Mouse (Mus musculus) right cerebral cortex, postnatal 36 days (tissue): ENCODE results near the gene Tor4a.

ENCODE experiments used
- DNase-seq, 2 experiments: peaks; one replicate each; pipeline ENCODE4 v3.0.0; 2022; ENCODE audit warnings: low spot score in 2 of 2, mixed read lengths in 1 of 2

The Tor4a gene

GRCm38 (mm10) chr2:25224766-25225752, 28.4 kb upstream of the Tor4a start:
- DNase-seq, result peak; percentile 99 to 100

- no peak for DNase-seq
Measured at GRCm38 (mm10) chr2:25224492-25224765, 27.7 kb upstream of the Tor4a start, which contains the start of gene Tubb4b. Gene Tubb4b, minus strand, starts transcription at chr2:25224702.

DNA sequence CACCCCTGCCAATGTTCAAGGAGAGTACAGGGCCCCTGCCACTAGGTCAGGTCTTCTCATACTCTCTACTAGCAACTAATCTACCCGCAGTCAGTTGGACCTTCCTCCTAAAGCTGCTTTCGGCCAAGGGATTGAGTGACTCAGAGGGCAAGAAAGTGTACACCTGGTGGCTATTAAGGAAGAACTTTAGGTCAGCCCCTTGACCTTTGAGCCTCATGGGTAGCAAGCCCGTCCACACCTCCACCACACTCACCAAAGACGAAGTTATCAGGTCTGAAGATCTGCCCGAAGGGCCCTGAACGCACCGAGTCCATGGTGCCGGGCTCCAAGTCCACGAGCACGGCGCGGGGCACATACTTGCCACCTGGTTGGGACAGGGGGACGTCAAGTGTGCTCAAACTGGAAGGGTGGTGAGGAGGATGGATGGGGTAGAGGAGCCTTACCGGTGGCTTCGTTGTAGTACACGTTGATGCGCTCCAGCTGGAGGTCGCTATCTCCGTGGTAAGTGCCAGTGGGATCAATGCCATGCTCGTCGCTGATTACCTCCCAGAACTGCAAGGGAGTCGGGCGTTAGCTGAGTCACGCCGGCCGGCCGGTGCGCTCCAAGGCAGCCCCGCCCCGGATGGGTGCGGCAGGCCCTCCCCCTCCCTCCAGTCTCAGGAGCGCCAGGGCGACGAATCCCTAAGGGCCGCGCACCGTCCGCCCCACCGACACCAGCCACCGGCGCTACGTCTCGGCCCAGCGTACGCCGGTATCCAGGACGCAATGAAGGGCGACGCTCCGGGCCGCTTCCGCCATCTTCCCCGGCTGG, 27.2 kb upstream of the Tor4a start:
- DNase-seq, result peak; percentile 70 to 74

GRCm38 (mm10) chr2:25221331-25221772, 24.7 kb upstream of the Tor4a start:
- no peak for DNase-seq

DNA sequence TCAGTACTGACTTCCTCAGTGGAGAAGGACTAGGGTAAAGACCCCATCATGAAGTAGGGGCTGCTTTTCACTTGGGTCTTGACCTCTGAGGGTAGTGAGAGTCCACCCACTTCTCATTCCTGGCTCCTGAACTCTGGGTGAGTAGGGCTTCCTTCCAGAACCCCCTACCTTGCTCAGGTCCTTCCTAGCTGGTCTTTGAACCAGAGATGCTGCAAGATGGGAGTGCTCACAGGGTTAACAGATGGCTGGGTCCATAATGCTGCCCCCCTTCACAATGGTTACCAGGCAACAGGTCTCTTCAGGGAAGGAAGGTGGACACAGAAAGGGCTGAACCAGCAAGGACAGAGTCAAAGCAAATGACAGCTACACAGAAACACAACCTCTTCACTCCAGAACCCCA, 21.8 kb upstream of the Tor4a start, which contains the start of gene Fam166a:
TSS of gene Fam166a (plus strand) at position 301 of the 400 bp plus-strand sequence.
- no peak for DNase-seq

DNA sequence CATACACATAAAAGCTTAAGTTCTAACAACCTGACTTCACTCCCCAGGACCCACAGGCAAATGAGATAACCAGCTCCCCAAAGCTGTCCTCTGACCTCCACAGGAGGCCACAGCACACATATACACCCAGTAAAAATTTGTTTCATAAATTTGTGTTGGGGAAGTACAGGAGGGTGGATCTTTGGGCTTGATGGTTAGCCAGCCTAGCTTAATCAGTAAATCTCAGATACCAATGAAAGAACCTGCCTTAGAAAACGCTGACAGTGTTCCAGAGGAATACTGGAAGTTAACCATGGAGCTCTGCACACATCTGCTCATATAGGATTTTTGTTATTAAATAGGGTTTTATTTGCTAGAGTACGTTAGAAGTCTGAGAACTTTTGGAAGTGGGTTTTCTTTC, 21.0 kb upstream of the Tor4a start:
- DNase-seq, result no peak

- no peak for DNase-seq
Measured at GRCm38 (mm10) chr2:25214444-25214843, 17.8 kb upstream of the Tor4a start, which contains the start of gene Stpg3. Gene Stpg3, minus strand, starts transcription at chr2:25214637.

DNA sequence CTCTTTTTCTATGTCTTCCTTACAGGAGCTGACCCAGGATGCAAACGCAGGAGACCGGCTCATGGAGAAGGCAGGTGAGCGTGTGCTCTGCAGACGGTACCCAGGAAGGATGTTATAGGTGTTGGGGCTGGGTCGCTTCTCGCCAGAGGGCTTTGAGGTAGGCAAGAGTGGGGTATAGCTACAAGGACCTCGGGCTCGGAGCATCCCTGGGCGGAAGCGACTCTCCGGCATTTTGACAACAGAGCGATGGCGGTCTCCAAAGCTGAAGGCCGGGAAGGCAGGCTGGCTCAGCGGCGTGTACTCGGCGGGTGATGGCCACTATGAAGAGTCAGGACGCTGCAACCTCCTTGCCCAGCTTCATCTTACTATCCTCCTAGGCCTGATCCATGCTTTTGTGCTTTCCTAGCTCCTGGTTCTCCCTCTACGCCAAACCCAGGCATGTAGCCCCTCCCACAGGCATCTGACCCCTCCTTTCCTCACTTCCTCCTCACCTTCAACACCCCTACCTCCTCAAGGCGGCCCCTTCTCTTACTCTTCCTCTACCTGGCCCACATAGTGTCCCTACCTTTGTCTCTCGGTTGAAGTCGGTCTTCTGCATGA, 16.7 kb upstream of the Tor4a start:
- no peak for DNase-seq

- peak; percentile 75 to 80 for DNase-seq
Measured at GRCm38 (mm10) chr2:25211121-25211670, 14.5 kb upstream of the Tor4a start, which contains the start of gene Nelfb. Gene Nelfb, minus strand, starts transcription at chr2:25211489.

- no peak for DNase-seq
Measured at GRCm38 (mm10) chr2:25210686-25211085, 14.0 kb upstream of the Tor4a start.

DNA sequence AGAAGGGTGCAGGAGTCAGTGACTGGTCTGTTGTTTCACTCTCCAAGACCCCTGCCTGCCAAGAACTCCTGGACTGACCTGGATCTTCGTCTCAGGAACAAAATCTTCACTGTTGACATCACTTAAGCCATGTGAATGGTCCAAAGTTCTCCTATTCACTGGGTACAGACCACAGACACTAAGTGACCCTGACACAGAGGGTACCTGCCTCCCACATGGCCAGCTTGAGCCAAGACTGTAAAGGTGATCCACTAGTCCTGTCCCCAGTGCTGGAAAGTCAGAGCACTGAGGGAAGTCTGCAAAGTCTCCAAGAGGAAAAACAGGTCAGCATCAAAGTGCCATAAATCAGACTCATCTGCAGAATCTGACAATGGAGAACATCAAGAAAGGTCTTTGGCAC, 10.9 kb upstream of the Tor4a start:
- DNase-seq, result no peak

DNA sequence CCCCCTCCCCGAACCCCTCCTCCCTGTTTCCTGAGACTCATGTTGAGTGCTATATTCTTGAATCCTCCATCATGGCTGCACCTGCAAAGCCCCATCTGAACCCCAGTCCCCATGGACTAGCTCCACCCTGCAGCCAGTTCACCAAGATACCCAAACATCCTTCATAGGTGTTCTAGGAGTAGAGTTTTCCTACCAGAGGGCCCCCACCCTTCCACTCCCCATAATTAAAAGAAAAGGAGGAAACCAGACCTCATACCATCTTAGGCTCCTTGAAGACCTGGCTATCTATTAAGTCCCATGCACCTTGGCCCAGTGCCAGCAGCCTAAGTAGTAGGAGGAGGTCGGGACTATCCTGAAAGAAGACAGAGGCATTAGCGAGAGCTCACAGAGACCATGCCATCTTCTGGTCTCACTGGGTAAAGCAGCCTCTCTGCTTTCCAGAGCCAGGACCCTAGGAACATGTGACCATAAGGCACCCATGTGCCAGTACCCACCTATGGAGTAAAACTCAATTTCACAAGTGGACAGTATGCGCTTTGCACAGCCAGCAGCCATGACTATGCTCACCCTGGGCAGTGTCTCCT, 7.0 kb upstream of the Tor4a start:
- no peak for DNase-seq

GRCm38 (mm10) chr2:25200631-25201030, 3.9 kb upstream of the Tor4a start:
- DNase-seq, result no peak

DNA sequence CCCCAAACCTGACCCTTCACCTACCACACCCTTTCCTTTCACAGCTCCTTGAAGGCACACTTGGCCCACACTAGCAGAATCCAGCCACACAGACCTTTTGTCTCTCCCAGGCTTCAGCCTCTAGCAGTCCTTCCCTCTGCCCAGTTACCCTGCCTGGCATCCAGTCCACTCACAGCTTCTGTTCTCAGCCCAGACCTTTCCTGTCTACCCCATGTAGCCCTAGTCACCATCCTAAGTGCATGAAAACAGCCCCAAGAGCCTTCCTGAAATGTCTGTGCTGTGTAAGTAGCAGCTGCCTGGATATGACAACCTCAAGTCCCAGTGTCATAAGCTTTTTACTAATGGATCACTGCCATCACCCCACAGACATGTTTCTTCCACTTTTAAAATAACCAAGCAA, 1.3 kb upstream of the Tor4a start:
- DNase-seq, result no peak

DNA sequence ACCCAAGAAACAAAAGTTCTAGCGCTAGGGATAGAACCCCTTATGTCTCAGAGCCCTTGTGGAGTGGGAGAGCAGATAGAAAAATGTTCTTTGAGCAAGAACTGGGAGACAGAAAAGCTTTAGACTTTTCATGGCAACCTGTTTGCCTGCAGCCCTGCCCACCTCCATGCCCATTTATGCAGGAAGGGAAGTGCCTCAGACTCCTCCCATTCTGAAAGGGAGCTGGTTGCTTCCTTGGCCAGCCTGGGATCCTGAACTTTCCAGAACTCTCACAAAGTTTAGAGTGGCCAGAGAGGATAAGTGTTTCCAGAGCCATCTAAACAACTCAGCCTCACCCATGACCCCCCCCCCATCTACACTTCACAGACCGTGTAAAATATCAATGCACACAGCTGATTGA, 505 bp upstream of the Tor4a start:
- no peak for DNase-seq

- no peak for DNase-seq
Measured at GRCm38 (mm10) chr2:25195211-25196156, 1.2 kb downstream of the Tor4a start.

DNA sequence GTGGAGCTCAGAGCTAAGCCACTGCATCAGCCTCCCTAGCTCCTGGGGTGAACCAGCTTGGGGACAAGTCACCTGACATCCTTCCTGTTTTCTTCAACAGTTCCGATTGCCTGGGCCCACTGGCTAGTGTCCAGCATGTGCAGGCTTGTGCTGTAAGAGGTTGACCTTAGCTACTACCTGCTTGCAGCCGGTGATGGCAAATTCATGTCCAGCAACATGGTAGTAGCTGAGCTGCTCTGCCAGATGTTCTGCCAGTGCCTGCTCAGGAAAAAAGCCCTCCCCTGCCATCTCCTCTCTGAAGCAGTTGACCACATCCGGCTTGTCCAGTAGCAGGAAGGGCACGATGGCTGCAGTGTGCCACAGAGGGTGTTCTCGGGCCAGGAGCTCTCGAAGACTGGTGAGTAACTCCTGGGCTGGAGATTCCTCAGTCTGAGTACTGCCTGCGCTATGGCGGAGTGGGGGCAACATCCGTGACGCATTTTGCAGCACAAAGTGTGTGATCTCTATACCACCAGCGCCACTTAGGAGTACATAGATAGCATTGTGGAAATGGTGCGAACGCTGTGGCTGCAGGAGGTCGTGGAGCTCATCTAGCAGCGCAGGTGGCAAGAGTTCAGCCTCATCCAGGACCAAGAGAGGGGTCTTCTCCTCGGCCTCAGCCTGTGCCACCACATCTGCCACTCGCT, 2.1 kb downstream of the Tor4a start:
- DNase-seq, result no peak

DNA sequence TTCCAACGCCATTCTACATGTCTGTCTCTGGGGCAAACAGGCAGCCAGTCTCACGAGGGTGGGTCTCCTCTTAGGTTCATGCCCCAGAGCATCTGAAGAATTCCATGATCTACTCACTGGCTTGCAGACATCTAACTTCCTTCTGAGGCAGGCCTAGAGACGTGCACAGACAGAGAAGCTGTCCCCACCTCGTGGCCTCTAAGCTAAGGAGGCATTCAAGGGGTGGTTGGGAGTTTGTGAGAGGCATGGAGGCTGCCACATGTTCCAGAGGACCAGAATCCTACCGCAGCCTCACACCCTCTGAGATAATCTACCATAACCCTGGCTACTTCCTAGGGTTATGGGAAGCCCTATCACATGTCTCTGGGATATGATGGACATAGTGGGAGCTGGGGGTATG, 2.7 kb downstream of the Tor4a start:
- DNase-seq, result no peak

GRCm38 (mm10) chr2:25193330-25193770, 3.3 kb downstream of the Tor4a start:
- DNase-seq, result peak; percentile 69 to 74

- no peak for DNase-seq
Measured at GRCm38 (mm10) chr2:25187841-25188240, 8.8 kb downstream of the Tor4a start.
